ENCODE assay signal across 11 mouse cellular contexts in the genomic region with DNA sequence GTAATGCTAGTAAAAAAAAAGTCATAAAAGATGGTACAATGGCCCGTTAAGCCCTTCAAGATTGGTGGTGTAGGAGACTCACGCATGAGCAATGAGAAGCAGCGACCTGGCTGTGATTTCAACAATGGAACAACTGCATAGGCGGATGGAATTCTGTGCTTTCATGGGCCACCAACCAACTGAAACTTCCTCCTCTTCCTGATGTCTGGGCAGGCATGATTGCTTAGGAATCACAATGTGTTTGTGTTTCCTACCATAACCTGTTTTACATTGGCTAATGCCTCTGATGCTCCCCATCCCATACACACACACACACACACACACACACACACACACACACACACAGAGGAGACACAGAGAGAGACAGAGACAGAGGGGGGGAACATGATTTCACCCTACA.
"Had no signal": no experiment of that assay in that cellular context is flagged by ENCODE, and none has a peak within 500 bp of the region (broad histone marks: within the 10 kb centered on the region; RNA-seq: fewer than 3 reads in every experiment).

No protein-coding gene starts in this region.

- H3K4me3 ChIP-seq: limb, embryonic 13.5 days; midbrain, embryonic 13.5 days; myocyte; neural tube, embryonic 15.5 days had no signal

- DNase-seq: left cerebral cortex, postnatal 4 days; lung, adult 18-20 months; right cerebral cortex, adult 18-20 months; right cerebral cortex, postnatal 25 days; thymus, postnatal 36 days had no signal

- H3K36me3 ChIP-seq: limb, embryonic 13.5 days; midbrain, embryonic 13.5 days; neural tube, embryonic 15.5 days had no signal

- H3K27ac ChIP-seq: limb, embryonic 13.5 days; liver, embryonic 14.5 days; midbrain, embryonic 13.5 days; neural tube, embryonic 15.5 days had no signal

- H3K9ac ChIP-seq: limb, embryonic 13.5 days; liver, embryonic 14.5 days; midbrain, embryonic 13.5 days; neural tube, embryonic 15.5 days had no signal

- ATAC-seq: intestine, embryonic 16.5 days; midbrain, embryonic 13.5 days had no signal

- H3K4me1 ChIP-seq: limb, embryonic 13.5 days; midbrain, embryonic 13.5 days; neural tube, embryonic 15.5 days had no signal

- H3K4me2 ChIP-seq: limb, embryonic 13.5 days; midbrain, embryonic 13.5 days; neural tube, embryonic 15.5 days had no signal

- H3K9me3 ChIP-seq: limb, embryonic 13.5 days; midbrain, embryonic 13.5 days; neural tube, embryonic 15.5 days had no signal

- H3K27me3 ChIP-seq: limb, embryonic 13.5 days; midbrain, embryonic 13.5 days; neural tube, embryonic 15.5 days had no signal
